8 mouse cellular contexts compared by ENCODE assay signal in the genomic region with DNA sequence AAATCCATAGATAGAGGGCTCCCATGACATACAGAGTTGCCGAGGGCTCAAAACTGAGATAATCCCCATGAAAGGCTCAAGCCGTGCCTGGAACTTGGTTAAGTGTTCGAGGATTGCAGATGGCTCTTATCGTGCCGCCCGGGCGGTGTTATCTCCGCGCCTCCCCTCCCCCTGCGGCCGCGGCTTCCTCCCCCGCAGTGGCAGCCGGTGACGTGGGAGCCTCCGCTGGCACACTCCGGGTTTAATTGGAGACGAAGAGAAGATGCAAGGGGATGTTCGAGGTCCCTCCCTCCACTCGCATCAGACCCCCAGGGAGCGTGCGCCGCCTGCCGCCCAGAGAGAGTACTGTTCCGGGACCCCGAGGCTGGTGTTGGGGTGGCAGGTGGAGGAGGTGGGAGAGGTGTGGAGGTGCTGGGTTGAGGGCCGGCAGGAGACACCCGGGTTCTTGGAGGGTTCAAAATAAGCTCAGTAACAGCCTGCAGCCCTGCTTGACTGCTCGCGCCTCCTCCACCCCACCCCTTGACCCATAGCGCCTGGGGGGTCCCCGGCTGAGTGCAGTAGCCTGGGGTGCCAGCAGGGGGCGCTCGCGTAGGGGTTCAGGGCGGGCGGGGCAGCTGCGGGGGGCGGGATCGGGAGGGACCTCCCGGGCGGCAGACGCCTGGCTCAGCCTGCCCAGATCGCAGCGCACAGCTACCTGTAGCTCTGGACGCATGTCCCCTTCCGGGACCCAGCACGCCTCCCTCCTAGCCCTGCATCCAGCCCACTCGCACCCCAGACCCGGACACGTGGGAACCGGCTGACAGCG. TPM values are rescaled to one million over a fixed set of nuclear protein-coding genes. Genes with fewer than 3 reads are reported as not detected.
DNase-seq lines count a peak whose midpoint lies in the region; ATAC-seq and TF ChIP-seq lines count a peak whose summit lies in the region.

Rasal1 (plus strand) TSS at position 244 of the 805 bp plus-strand sequence.

- peak; percentile 35 for DNase-seq in gastrocnemius, postnatal 14 days
- DNase-seq in gastrocnemius, adult 18-20 months (ENCODE audit: low spot score) = no peak
- peak; percentile 42 to 60 for DNase-seq in cerebellum, adult 18-20 months
- DNase-seq in forebrain, postnatal 0 days = peak; percentile 70
- peak; percentile 84 to 87 for DNase-seq in left cerebral cortex, postnatal 36 days (ENCODE audit: low spot score in 2 of 2)
- DNase-seq in right cerebral cortex, postnatal 36 days (ENCODE audit: low spot score in 2 of 2) = peak; percentile 74 to 79

- no peaks in the 10 kb centered on the region for H3K36me3 ChIP-seq in forebrain, postnatal 0 days (ENCODE audit: insufficient read depth)
- no peaks in the 10 kb centered on the region for H3K36me3 ChIP-seq in intestine, embryonic 15.5 days

- peak within 1 kb of the TSS; percentile 33 for H3K4me3 ChIP-seq in forebrain, postnatal 0 days (ENCODE audit: low read depth, low read length)
- H3K4me3 ChIP-seq in intestine, embryonic 15.5 days (replicated peaks) = peak within 1 kb of the TSS; percentile 30

- peak within 1 kb of the TSS; percentile 44 for H3K9ac ChIP-seq in forebrain, postnatal 0 days
- H3K9ac ChIP-seq in intestine, embryonic 15.5 days = 0 out of 2 replicates have a peak within 1 kb of the TSS, but pooled peaks have one; percentile 8

- H3K27ac ChIP-seq in forebrain, postnatal 0 days (ENCODE audit: low read depth, low read length) = no peak within 1 kb of the TSS
- H3K27ac ChIP-seq in intestine, embryonic 15.5 days = no peak within 1 kb of the TSS

- peak within 1 kb of the TSS; percentile 52 for H3K4me2 ChIP-seq in forebrain, postnatal 0 days (ENCODE audit: low read depth)
- H3K4me2 ChIP-seq in intestine, embryonic 15.5 days (replicated peaks) = peak within 1 kb of the TSS; percentile 71

- H3K9me3 ChIP-seq in forebrain, postnatal 0 days (ENCODE audit: low read length) = no peaks in the 10 kb centered on the region
- no peaks in the 10 kb centered on the region for H3K9me3 ChIP-seq in intestine, embryonic 15.5 days

- peak; percentile 76 for ATAC-seq in forebrain, postnatal 0 days
- peak; percentile 73 for ATAC-seq in intestine, embryonic 15.5 days
- ATAC-seq in megakaryocyte-erythroid progenitor cell, adult 5-6 weeks (replicated peaks; ENCODE audit: low FRiP score, low TSS enrichment, poor library complexity, severe bottlenecking) = peak; percentile 72

- peak; percentile 73 for TF ChIP-seq CTCF in forebrain, postnatal 0 days (IDR thresholded peaks at IDR 0.05; ENCODE audit: low read depth)

- H3K27me3 ChIP-seq in forebrain, postnatal 0 days (ENCODE audit: insufficient read depth, low read length) = peaks cover 15% of the 10 kb centered on the region
- peaks cover 39% of the 10 kb centered on the region for H3K27me3 ChIP-seq in intestine, embryonic 15.5 days (replicated peaks)

- WGBS in forebrain, postnatal 0 days = 2% methylated on average over 48 of the region's 53 CpGs
- under 1% methylated on average over 52 of the region's 53 CpGs for WGBS in intestine, embryonic 15.5 days

- peaks cover 10% of the 10 kb centered on the region; the same call in 1 of the 2 replicates for H3K4me1 ChIP-seq in forebrain, postnatal 0 days (ENCODE audit: insufficient read depth)
- H3K4me1 ChIP-seq in intestine, embryonic 15.5 days (replicated peaks) = peaks cover 10% of the 10 kb centered on the region

- intact Hi-C loops in gastrocnemius, postnatal 14 days (cut with DNase I; ENCODE audit: low total_unique reads) = no loop called here
- intact Hi-C loops in left cerebral cortex, postnatal 36 days (cut with DNase I) = loop anchor here (2.0 kb wide), 2 partner anchors 24 to 28 kb away; no protein-coding TSS in a partner anchor

RNA-seq across cellular contexts. Expression of gene Rasal1, which starts in this region (rescaled TPM):
- not detected for total RNA-seq in gastrocnemius, postnatal 14 days (2021)
- total RNA-seq in gastrocnemius, adult 18-20 months (2021) = not detected
- total RNA-seq in forebrain, postnatal 0 days (2014; rRNA removed) = 25.9 and 36.8 TPM in 2 replicates
- 14.0 and 20.0 TPM in 2 replicates for polyA plus RNA-seq in forebrain, postnatal 0 days (2015; fragmentation: Nextera tagmentation; extraction: Ambion mirVana)
- polyA plus RNA-seq in intestine, embryonic 15.5 days (2015; fragmentation: Nextera tagmentation; extraction: Ambion mirVana) = 0.49 and 1.0 TPM in 2 replicates
- total RNA-seq in left cerebral cortex, postnatal 36 days (2021) = 10 to 100 TPM; 90.0 to 92.7 TPM
- total RNA-seq in megakaryocyte-erythroid progenitor cell, adult 5-6 weeks (2014; fragmentation: Nextera tagmentation) = not detected in 2 replicates
- not detected in 2 replicates for total RNA-seq in megakaryocyte-erythroid progenitor cell, adult 5-6 weeks (2017)

Comparison
In these comparisons a context has a peak if more than half of its experiments do, and no peak if none do; other contexts are left out.
1. RNA of gene Rasal1 (total RNA-seq): 90.0 to 92.7 TPM in left cerebral cortex, postnatal 36 days and 25.9 to 36.8 TPM in forebrain, postnatal 0 days; not detected in gastrocnemius, postnatal 14 days, not detected in gastrocnemius, adult 18-20 months and not detected in megakaryocyte-erythroid progenitor cell, adult 5-6 weeks; every median in the first group is over 10 times any median in the second.
2. Peak in DNase-seq in gastrocnemius, postnatal 14 days; RNA of the gene not detected or under 1 TPM.
3. Peak in ATAC-seq in megakaryocyte-erythroid progenitor cell, adult 5-6 weeks; RNA of the gene not detected or under 1 TPM.
4. Peak in every context shown above with its lines, with median percentiles within 50 percentile points of each other: ATAC-seq.